Mouse (Mus musculus) thymus, adult 2 months (tissue): ENCODE data around the gene Tmem235. TPM values are rescaled to one million over a fixed set of nuclear protein-coding genes. Genes with fewer than 3 reads are reported as not detected.
A peak's percentile ranks its signal among the peaks of the same experiment; 100 is the strongest.
"Not testable (repeated sequence)": the region's sequence is repeated elsewhere in the genome, so short reads cannot be mapped to it uniquely, and the experiment has no call there.

Experiments used
- DNase-seq: peaks from one replicate; pipeline ENCODE4 v3.0.0; 2021
- H3K27ac ChIP-seq: fragments of 200-500 bp; 2 replicates; pipeline ENCODE4 v1.5.1; 2012; ENCODE audit warnings: low read length, control low read depth; ENCODE audit not compliant: control insufficient read depth, insufficient read depth
- H3K27me3 ChIP-seq: fragments of 200-500 bp; 2 replicates; pipeline ENCODE4 v1.6.1; 2012; ENCODE audit warnings: mild to moderate bottlenecking, low read length, moderate library complexity, mixed read lengths; ENCODE audit not compliant: control insufficient read depth, insufficient read depth
- H3K36me3 ChIP-seq: fragments of 200-500 bp; 2 replicates; pipeline ENCODE4 v1.6.1; 2012; ENCODE audit warnings: mild to moderate bottlenecking, low read length, moderate library complexity; ENCODE audit not compliant: control insufficient read depth, insufficient read depth
- H3K4me1 ChIP-seq: fragments of 200-500 bp; replicated peaks from 2 replicates; pipeline ENCODE4 v1.6.1; 2012; ENCODE audit warnings: low read length; ENCODE audit not compliant: control insufficient read depth, insufficient read depth
- H3K4me3 ChIP-seq: fragments of 200-500 bp; 2 replicates; pipeline ENCODE4 v1.5.1; 2012; ENCODE audit warnings: mild to moderate bottlenecking, low read length, control low read depth, moderate library complexity; ENCODE audit not compliant: control insufficient read depth, insufficient read depth
- CTCF ChIP-seq: fragments of 200-500 bp; IDR thresholded peaks from 2 replicates; pipeline ENCODE4 v1.5.1; 2012; ENCODE audit warnings: mild to moderate bottlenecking, control low read depth, low read length, moderate library complexity, borderline replicate concordance; ENCODE audit not compliant: control insufficient read depth, poor library complexity, insufficient read depth; ENCODE audit errors: extremely low read depth
- POLR2A ChIP-seq: fragments of 200-500 bp; IDR thresholded peaks from 2 replicates; pipeline ENCODE4 v1.6.1; 2012; ENCODE audit warnings: mild to moderate bottlenecking, low read length, control low read depth, moderate library complexity; ENCODE audit not compliant: control insufficient read depth, poor library complexity, insufficient read depth; ENCODE audit errors: extremely low read depth
- WGBS: fragments of 180-500 bp; shearing (Covaris S2); methylation state at CpG from one replicate; pipeline ENCODE4 v1.1.7; 2018; 5-methylcytosine and 5-hydroxymethylcytosine counted together
- polyA plus RNA-seq: library from polyadenylated mRNA; depleted of rRNA; stranded (reverse); fragments of >200 nt; gene quantifications from 2 replicates; pipeline ENCODE4 v1.2.3, GENCODE M21; 2012

The Tmem235 gene
- polyA plus RNA-seq, 1 experiment = 0.05 TPM

DNA sequence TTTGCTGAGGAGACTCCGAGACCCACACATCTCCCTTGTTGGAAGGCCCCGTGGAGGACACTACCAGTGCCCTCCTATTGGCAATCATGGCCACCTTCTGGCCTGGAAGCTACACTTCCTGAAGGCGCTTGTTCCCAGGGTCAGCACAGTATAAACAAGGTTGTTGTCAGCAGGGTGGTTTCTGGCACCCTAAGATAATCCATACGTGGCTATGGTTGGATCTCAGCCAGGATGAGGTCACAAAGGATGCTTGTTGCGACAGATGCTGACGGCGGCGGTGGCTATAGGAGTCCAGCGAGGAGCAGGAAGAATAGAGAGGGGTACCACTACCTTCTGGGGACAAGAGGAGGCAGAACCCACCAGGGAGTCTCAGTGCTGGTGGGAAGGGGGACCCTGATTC, 30.2 kb upstream of the Tmem235 start:
- TF ChIP-seq POLR2A = no peak
- peaks cover 50% of the 10 kb centered on the region for H3K4me1 ChIP-seq
- no peak overlapping the region for H3K27ac ChIP-seq
- DNase-seq = no peak
- no peaks in the 10 kb centered on the region for H3K36me3 ChIP-seq
- 92% methylated on average over 9 of the region's 9 CpGs for WGBS
- H3K27me3 ChIP-seq = no peaks in the 10 kb centered on the region
- H3K4me3 ChIP-seq = no peak overlapping the region

- Histone ChIP-seq H3K27me3 (no peaks in the 10 kb centered on the region), H3K4me1 (peaks cover 31% of the 10 kb centered on the region), H3K36me3 (no peaks in the 10 kb centered on the region), H3K27ac (peak overlapping the region; percentile 84), H3K4me3 (peak overlapping the region; percentile 79)
- DNase-seq = peak; percentile 95
- peak; percentile 54; the same call in 1 of the 2 replicates for TF ChIP-seq POLR2A
- TF ChIP-seq CTCF = peak; percentile 97
- 6% methylated on average over 28 of the region's 28 CpGs for WGBS
Measured at GRCm38 (mm10) chr11:117832086-117832969, 28.2 kb upstream of the Tmem235 start.

DNA sequence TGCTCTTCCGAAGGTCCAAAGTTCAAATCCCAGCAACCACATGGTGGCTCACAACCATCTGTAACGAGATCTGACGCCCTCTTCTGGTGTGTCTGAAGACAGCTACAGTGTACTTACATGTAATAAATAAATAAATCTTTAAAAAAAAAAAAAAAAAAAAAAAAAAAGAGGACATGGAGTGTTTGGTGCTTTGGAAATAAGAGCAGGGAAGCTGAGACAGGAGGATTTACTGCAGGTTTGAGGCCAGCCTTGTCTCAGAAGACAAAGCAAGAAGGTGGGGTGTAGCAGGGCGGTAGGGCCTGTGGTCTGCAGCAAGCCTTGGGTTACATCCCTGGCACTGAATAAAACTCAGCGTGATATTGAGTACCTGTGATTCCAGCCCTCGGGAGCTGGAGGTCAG, 27.0 kb upstream of the Tmem235 start:
- peaks cover 19% of the 10 kb centered on the region for H3K4me1 ChIP-seq
- not testable (repeated sequence) for H3K4me3 ChIP-seq, H3K27ac ChIP-seq, DNase-seq, H3K27me3 ChIP-seq, H3K36me3 ChIP-seq
- 92% methylated on average over 5 of the region's 6 CpGs for WGBS

DNA sequence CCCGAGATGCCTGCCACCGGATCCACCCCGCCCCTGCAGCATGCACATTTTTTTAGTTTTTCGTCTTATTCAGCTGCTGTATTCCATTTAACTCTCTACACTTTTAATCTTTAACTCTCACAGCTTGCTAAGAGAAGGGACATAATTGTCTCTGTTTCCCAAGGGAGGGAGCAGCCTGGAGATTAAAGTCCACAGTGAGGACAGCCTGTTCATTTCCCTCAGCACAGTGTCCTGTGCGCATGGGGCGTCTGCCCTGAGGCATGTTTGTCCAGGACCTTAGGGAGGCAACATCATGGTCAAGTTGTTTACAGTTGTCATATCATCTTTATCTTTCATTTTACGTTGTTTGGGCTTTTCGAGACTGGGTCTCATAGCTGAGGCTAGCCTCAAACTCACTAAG, 26.5 kb upstream of the Tmem235 start:
- TF ChIP-seq POLR2A = no peak
- no peak for TF ChIP-seq CTCF
- no peak for DNase-seq
- WGBS = 96% methylated on average over 8 of the region's 8 CpGs
- Histone ChIP-seq H3K27ac (no peak overlapping the region), H3K36me3 (no peaks in the 10 kb centered on the region), H3K4me3 (no peak overlapping the region), H3K4me1 (peaks cover 14% of the 10 kb centered on the region), H3K27me3 (no peaks in the 10 kb centered on the region)

DNA sequence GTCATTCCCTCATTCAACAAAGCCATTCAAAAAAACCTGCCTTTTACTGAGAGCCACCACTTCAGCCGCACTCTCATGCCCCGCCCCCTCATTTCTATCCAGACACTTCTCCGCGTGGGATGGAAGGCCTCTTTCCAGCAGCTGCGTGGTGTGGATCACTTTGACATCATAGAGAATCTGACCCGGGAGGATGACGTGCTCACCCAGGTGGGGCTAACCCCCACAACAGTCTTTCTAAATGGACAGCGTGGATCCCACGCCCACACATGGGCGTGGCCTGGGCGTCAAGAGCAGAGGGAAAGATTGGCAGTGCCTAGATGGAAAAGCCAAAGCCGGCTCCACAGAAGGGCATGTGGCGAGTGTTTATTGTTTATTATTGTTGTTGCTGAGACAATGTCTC, 24.2 kb upstream of the Tmem235 start:
- TF ChIP-seq POLR2A (no peak), CTCF (no peak)
- no peaks in the 10 kb centered on the region for H3K27me3 ChIP-seq
- DNase-seq = no peak
- WGBS = 73% methylated on average over 13 of the region's 13 CpGs
- no peaks in the 10 kb centered on the region for H3K36me3 ChIP-seq
- no peak overlapping the region for H3K4me3 ChIP-seq
- peaks cover 11% of the 10 kb centered on the region for H3K4me1 ChIP-seq
- H3K27ac ChIP-seq = no peak overlapping the region

GRCm38 (mm10) chr11:117838572-117838971, 22.0 kb upstream of the Tmem235 start:
- Histone ChIP-seq H3K36me3 (no peaks in the 10 kb centered on the region), H3K27me3 (no peaks in the 10 kb centered on the region), H3K4me3 (no peak overlapping the region), H3K27ac (no peak overlapping the region), H3K4me1 (no peaks in the 10 kb centered on the region; the same call in 1 of the 2 replicates)
- TF ChIP-seq CTCF (no peak), POLR2A (no peak)
- 97% methylated on average over 2 of the region's 2 CpGs for WGBS
- no peak for DNase-seq

DNA sequence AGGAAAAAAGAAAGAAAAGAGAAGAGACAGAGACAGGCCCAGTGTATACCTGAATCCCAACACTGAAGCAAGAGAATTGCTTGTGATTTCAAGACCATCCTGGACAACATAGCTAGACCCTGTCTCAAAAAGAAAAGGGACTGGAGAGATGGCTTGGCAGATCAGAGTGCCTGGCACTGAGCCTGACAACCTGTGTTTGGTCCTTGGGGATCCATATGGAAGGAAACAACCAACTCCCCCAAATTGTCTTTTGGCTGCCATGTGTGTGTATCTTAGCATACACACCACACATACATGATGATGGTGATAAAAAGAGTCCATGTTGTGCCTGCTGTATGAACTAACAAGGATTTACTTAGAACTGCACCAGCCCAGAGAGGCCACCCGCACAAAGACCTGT, 21.5 kb upstream of the Tmem235 start:
- TF ChIP-seq POLR2A (no peak), CTCF (no peak)
- WGBS = 100% methylated on average over 1 of the region's 1 CpGs
- no peaks in the 10 kb centered on the region; the same call in 1 of the 2 replicates for H3K4me1 ChIP-seq
- no peak overlapping the region for H3K4me3 ChIP-seq
- H3K27me3 ChIP-seq = no peaks in the 10 kb centered on the region
- H3K27ac ChIP-seq = no peak overlapping the region
- no peak for DNase-seq
- no peaks in the 10 kb centered on the region for H3K36me3 ChIP-seq
